Mouse (Mus musculus) kidney, postnatal 10 days (tissue): Measurements from ENCODE around the gene Rab8b.
"Not testable (repeated sequence)": the region's sequence is repeated elsewhere in the genome, so short reads cannot be mapped to it uniquely, and the experiment has no call there.

ENCODE experiments used
- DNase-seq: peaks from one replicate; pipeline ENCODE4 v3.0.0; 2021; ENCODE audit warnings: mixed read lengths

Gene Rab8b

DNA sequence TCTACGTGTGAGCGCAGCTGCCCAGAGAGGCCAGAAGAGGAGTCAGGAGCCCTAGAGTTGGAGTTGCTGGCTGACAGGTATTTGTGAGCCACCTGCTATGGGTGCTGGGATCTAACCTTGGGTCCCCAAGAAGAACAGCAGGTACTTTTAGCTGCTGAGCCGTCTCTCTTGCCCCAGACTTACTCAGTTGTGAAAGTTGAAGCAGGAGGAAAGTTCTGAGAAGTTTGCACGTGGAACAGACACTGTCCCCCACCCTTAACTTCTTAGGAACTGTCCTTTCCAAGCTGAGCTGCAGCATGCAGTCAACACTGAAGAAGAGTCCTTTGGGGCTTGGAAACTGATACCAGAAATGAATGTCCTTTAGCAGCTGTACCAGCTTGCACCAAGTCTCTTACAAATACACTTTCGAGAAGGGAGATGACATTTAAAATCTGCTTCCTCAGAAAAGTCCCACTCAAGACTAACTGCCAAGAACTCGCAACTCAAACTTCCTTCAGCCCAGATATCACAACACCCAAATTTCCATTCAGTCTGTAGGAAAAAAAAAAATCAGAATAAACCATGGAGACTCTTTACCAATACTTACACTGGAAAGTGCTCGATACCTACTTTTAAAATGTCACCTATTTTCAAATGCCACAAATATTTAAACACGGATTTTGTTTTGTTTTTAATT, 2.1 kb downstream of the Rab8b start:
- DNase-seq: no peak

DNA sequence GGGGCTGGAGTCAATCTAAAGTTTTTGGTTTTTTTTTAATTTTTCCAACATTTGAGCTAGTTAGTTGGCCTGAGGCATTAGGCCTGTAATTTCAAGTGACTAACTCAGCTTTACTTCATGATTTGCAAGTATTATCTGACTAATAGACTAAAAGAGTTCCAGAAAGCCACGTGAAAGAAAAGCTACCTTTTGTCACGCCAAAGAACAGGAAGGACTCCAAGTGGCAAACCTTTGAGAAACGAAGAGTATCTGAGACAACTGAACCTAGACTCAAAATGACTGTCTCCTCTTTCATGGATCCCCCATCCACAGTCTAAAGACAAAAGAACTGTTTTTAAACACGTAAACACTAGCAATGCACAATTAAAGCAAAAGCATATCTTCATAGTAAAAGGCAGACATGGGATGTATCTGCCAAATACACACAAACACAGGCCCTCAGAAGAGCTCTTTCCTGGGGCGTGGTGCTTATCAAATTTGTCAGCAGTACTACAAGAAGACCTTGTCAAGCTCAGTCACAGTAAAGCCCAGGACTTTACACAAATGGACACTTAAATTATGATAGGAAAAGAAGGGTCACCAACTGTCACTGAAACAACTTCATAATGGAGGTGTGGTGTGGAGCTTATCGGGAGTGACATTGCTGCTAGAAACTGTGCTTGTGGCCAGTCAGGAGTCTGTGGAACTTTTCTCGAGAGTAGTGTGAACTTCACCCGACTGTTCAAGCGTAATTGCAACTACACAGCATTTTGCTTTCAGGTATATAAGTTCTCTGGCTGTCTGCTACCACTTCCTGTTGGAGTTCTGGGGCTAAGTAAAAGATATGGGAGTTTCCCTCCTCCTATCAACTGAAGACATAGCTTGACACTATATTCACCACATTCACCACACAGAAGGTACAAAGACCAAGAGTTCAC, 3.4 kb downstream of the Rab8b start:
- no peak for DNase-seq

DNA sequence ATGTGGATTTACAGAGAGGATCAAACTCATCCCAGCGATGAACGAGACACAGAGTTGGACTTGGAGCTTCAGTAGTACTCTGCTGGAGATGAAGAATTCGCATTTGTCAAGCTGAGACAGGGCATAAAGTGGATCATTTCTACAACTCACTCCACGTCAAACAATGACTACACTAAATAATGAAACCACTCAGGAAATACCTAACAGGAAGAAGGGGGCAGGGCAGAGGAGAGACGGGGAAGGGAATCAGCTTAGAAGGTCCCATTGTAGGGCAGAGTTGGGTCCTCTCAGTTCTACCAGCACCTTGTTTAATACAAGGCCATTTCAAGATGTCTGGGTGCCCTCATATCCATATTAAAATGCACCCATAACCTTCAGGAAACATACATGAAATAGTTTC, 4.1 kb downstream of the Rab8b start:
- DNase-seq: no peak

DNA sequence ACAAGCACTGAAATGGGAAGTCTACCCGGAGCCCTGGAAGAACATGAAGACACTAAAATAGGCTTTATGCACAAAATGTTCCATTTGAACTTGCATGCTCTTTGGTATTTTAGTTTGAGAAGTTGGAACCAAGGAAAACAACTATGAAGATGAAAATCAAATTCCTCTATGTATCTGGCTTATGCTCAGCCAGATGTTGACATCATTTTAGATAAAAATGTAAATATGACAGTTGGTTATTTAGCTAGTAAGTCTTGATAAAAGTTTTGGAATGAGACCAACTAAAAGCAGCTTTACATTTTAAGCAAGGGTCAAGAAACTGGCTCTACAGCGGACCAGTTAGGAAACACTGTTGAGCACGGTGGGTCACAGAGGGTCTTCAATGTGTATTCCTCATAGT, 4.9 kb downstream of the Rab8b start:
- DNase-seq: no peak

DNA sequence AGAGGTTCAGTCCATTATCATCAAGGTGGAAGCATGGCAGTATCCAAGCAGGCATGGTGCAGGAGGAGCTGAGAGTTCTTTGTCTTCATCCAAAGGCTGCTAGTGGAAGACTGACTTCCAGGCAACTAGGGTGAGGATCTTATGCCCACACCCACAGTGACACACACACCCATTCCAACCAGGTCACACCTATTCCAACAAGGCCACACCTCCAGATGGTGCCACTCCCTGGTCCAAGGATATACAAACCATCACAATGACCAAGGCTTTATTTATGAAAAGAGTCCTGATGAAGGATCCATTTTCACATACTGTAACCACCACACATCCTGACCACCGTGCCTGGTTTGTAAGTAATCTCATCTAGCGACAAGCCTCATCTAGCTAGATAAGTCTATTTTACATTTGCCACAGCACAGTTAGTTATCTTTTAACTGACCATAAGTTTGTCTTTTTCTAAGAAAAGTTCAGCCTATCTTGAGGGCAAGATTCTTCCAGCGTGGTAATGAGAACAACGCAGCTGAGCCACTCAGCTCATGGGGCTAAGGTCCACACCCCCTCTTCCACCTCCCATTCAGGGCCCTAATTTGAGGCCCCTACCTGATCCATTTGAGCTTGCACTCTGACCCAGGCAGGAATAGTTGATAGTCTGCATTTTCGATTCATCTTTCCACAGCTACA, 6.1 kb downstream of the Rab8b start:
- not testable (repeated sequence) for DNase-seq

DNA sequence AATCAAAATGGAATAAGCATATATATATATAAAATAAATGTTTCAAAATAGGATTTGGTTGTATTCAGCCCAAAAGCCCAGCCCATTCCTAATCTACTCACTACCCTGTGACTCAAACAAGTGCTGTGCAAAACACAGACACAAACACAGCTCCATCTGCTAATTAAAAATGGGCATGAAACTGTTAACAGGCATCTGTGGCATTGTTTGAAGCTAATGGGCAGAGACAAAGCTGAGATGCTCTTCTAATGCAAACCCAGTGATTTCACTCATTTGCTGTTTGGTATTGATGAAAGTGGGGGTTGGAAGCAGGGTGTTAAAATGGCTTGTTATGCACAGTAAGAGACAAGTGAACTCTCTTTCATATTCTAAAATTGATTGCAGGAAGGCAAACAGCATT, 7.2 kb downstream of the Rab8b start:
- DNase-seq: no peak

DNA sequence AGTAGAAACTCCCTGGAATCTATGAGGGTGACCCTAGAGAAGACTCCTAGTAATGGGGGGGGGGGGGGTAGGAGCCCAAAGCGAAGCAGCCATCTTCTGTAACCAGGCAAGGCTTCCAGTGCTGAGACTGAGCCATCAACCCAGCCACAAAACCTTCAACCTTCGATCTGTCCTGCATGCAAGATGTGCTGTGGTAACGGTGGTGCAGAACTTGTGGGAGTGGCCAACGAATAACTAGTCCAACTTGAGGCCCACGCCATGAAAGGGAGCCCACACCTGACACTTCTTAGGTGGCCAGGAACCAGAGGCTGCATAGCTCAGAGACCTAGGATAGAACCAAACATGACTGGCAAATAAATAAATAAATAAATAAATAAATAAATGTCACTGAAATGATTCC, 8.8 kb downstream of the Rab8b start:
- no peak for DNase-seq

DNA sequence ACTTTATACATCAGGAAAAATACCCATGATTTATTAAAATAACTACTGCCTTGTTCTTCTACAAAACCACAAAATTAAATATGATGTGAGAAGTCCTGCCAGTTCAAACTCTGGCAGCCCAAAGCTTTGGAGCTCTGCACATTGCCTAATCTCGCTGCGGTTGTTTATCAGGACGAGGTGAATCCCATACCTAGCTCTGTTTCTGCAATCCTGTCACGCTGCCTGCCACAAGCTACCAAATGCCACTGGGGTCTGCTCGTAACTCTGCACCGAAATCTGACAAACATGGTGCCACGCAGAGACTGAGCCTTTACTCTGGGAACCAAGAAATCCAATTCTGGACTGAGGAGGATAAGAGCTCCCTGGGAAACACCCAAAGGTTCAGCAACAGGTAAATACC, 9.6 kb downstream of the Rab8b start:
- no peak for DNase-seq

DNA sequence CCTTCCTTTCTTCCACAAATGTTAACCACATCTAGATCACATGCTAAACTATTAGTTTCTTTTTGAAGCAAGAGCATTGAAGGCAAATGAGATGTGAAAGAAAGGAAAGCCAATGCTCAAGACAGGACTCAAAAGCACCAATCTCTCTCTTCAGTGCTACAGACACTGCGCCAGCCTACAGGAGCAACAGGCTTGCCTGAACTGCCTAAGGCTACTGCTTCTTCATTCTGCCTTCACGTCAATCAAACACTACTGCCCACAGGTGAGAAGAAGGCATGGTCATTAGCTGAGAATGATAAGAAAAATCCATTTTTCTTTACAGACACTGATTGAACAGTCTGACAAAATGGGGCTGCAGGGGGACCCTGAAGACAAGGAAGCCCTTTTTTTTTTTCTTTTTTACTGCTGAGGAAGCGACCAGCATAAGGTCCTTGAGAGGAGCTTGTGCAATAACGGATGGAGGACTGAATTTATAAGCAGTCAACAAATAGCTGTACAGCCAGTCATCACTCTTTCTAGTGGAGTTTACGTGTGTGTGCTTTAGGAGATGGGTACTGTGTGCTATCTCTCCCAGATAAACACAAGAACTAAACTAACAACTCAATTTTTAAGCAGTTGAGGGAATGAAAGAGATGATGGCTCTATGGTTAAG, 11.6 kb downstream of the Rab8b start:
- no peak for DNase-seq

DNA sequence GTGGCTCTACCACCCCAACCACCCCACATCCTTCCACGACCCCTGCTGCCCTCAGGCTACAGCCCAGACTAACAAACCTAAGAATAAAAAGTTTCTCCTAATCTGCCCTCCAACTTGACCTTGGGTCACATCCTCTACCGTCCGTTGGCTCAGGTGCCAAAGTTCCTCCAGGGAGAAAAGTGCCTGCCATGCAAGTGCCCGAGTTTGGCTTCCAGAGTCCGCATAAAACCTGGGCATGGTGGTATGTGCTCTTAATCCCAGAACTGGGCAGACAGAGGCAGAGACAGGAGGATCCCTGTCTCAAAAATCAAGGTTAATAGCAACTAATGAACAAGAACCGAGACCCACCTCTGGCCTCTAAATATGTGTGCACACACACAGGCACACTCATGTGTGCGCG, 12.4 kb downstream of the Rab8b start:
- DNase-seq: no peak

DNA sequence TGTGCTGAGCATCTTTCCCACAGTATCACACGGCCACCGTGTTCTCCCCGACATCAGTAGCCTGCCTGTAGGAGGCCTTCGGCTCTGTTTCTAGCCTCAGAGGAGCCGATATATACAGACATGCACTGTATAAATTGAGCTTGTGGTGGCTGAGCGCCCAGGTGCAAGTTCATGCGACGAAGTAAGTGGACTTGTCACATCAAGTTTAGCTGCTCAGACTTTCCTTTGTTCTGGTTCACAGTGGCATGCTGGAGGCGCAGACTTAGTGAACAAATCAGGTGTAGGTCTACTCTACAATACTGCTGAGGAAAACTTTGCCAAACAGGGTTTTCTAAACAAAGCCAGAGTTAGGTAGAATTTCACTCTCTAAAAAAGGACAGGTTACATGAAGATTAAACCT, 13.5 kb downstream of the Rab8b start:
- no peak for DNase-seq

DNA sequence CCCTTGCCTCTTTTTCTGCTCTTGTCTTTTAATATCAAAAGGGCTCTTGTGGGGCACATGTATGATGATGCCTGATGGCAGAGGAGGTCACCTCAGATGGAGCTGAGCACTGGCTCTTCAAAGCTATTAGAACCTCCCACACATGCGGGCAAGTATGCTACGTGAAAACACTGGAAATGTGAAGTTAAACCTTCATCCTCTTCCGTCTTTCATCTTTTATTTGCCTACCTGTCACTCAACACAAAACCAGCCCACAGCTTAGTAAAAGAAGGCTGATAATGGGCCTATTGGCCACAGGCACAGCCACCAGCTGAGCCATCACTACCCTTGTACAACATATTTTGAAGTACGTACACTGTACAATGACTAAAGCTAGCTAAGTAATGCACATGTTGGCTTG, 20.0 kb downstream of the Rab8b start:
- DNase-seq: no peak

DNA sequence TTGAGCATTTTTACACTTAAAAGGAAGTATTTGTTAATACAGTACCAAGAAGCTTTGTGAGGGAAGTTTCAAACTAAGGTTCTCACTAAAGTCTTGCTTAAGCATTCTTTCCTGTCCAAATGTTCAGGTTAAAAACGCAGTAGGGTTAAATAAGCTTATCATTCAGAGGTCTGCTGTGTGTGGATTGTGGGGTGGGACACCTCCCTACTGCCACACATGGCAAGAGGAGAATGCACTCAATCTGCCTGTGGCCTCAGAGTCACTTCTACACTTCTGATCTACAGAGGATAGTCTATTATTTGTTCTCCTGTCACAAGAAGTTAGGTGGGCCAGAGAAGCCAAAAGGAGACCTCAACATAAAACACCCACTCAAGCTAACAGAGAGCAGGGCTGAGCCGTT, 20.4 kb downstream of the Rab8b start:
- no peak for DNase-seq

DNA sequence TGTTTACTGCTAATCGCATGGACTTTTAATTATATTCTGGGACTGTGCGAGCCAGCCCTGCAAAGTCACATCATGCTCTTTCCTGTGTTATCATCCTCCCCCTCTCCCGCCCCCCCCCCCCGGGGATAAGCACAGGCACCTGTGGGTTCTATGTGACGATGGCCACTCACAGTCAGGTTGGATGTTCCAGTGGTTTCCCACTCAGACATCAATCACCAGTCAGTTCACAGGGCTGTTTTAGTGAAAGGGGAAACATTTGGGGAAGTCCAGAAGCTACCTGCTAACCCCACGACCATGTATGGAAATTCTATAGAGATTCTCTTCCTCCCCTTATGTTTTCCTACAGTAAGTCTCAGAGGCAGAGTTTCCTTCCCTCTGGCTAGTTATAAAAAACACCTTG, 21.6 kb downstream of the Rab8b start:
- DNase-seq: no peak

DNA sequence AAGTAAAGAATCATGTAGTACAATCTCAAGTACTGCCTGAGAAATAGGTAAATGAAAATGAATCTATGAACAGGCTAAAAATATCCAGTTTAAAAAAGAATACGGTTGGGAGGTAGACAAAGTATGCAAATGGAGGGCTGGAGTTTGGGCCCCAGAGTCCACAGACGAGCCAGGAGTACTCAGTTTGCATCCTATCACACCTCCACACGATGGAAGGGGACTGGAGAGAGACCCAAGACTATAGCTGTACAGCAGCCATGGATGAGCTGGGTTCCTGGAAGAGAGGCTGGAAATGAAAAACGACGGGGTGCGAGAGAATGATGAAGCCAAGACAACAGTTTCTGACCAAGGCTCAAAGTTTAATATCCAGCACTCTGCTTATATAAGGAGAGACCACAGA, 22.5 kb downstream of the Rab8b start:
- DNase-seq: no peak

DNA sequence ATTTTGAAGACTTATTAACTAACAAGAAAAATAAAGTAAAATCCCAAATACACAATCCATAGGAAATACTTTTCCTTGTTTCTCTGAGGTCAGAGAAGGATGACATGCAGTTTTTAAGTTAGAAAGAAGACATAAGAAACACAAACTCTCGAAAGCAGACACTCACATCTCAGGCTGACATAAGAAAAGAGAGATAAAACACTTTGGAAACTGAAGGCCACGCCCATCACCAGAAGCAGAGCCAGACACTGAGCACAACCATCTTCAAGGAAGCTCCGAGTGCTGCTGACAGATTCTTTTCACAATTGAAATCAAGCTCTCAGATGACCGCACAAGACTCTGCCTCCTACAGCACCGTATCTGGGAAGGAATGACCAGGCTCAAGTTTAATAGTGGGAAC, 23.5 kb downstream of the Rab8b start:
- DNase-seq: no peak

DNA sequence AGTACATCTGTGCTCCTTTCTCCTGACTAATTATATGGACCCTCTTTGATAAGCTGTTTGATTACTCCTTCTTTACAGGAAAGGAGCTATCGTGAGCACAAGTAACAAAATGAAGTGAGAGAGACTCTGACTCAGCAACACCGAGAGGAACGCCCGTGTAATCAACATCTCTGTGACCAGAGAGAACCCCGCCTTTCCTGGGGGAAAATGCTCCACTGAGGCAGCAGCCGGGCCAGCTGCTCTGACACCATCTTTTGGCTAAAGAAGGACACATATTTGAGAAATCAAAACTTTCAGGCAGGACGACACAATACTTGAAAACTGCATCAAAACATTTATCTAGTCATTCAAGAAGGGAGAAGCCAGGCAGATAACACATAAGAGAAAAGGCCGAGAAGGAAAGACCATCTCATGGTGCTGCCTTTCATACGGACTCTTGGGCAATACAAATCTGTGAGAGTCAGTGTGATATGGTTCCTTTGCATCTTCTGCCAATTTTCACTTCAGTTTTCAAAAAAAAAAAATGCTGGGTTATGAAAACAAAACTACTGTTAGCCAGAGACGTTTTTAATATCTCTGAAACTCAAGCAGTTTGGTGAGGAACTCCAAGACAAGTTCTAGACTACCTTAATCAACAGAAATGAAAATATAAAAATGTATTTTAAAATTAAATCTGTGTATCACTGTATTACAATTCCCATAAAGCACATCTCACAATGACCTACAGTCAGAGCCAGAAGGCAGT, 24.3 kb downstream of the Rab8b start:
- no peak for DNase-seq

DNA sequence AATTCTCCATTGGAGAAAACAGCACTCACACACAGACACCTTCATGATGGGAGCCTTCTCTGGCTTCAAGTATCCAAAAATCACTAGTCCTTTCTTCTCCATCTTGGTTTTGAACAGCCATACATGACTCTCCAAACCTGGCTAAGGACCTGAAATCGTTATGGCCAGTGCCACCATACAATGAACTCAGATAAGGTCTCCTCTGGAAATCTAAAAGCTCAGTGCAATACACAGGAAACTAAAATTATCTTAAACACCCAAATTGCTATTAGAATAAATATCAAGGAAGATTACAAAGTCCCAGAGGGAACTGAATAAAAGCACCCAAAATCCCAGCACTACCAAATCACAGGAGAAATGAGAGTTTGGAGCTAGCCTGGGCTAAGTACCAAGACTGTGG, 25.1 kb downstream of the Rab8b start:
- no peak for DNase-seq

DNA sequence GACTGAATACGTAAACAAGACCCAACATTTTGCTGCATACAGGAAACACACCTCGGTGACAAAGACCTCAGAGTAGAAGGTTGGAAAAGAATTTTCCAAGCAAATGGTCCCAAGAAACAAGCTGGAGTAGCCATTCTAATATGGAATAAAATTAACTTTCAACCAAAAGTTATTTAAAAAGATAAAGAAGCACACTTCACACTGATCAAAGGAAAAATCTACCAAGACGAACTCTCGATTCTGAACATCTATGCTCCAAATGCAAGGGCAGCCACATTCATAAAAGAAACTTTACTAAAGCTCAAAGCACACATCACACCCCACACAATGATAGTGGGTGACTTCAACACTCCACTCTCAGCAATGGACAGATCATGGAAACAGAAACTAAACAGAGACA, 27.0 kb downstream of the Rab8b start:
- DNase-seq: not testable (repeated sequence)

DNA sequence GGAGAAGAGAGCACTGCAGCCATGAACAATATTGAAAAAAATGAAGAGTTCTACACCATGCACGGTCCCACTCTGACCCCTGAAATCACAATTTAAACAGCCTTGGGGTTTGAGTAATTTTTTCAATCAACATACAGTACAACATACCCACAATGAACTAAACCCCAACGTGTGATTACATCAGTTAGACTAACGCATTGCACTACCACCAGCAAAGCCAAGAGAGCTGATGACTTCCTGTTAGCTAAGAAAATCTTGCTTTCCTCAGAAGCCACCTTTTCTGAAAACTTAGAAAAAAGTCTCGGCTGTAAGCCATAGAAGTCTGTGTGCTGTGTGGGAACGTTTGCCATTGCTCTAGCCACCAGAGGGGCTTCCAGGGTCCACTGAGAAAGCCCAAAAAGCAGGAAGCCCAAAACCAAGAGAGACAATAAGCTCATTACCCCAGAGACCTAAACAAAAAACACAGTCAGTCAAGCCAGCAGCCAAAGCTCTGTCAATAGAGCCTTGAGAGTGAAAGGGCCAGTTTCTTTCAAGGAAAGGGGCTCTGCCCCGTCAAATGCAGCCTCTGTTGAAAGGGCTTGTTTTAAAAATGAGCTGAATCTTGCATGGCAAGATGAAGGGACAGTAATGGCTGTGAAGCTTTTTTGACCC, 31.4 kb downstream of the Rab8b start:
- no peak for DNase-seq

DNA sequence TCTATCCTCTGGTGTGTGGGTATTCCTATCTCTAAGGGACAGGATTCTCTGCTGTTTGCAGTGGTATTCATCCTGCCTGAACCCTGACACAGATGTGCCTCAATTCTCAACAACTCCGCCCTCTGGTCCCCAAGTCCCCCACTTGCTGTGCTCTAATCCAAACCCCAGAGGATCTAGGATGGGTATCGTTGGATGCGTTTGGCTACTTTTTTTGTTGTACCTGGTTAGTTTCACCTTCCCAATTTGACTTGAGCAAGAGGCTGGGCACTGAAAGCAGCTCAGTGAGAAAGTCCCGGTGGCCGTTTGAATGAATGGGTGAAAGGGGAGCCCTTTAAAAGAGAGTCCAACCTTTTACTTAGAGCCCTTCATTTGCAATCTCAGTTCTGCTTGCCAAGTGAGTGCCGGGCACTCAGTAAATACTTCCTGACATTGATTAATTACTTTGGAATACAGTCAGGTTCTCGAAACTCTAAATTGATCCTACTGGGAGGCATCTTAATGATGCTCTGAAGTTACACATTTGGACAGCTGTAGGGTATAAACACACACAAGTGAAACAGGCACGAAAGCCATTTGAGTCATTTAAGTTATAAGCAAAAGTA, 32.1 kb downstream of the Rab8b start:
- DNase-seq: no peak

DNA sequence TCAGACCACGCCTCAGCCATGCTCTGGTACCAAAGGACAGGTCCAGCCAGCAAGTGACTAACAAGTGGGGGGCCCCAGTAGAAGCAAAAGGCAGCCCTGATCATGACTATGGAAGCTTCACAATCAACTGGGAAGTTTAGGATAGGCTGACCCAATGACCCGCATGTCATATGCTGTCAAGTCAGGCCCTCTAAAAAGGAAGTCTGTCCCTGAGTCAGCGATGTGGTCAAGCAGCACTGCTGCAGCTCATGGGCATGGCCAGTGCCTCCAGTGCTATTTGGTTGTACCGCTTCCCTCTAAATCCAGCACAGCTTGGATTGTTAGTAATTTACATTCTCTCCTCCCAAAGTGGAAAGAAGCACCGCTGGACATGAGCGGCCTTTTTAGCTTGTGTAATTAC, 32.7 kb downstream of the Rab8b start:
- no peak for DNase-seq
